Mouse (Mus musculus) testis, adult 10 weeks (tissue): Measurements from ENCODE around the gene Desi1. TPM values are rescaled to one million over a fixed set of nuclear protein-coding genes. Genes with fewer than 3 reads are reported as not detected.

ENCODE experiments used
- polyA plus RNA-seq: library from polyadenylated mRNA; stranded (reverse); fragments of 350-450 nt; fragmentation: Illumina TruSeq; extraction: RNeasy Lipid Tissue Mini Kit (QIAGEN cat#74804); gene quantifications from one replicate; pipeline ENCODE4 v1.2.3, GENCODE M21; 2014; ENCODE audit warnings: low read depth, low replicate concordance

The Desi1 gene
- polyA plus RNA-seq = 250 TPM

GRCm38 (mm10) chr15:82033762-82034161, at the start of gene Desi1:
TSS of gene Desi1 (minus strand) at chr15:82033862.

GRCm38 (mm10) chr15:82069898-82070297, 36.2 kb upstream of the Desi1 start, which contains the start of gene Mei1:
TSS of gene Mei1 (plus strand) at chr15:82069996.

GRCm38 (mm10) chr15:82058719-82059201, 25.1 kb upstream of the Desi1 start, which contains the start of gene 4930407I10Rik:
TSS of gene 4930407I10Rik (plus strand) at chr15:82059151.

GRCm38 (mm10) chr15:82047080-82047883, 13.6 kb upstream of the Desi1 start, which contains the start of gene Snu13:
TSS of gene Snu13 (minus strand) at chr15:82047598.

GRCm38 (mm10) chr15:81987646-81988045, 46.0 kb downstream of the Desi1 start, which contains the start of gene Xrcc6:
TSS of gene Xrcc6 (plus strand) at chr15:81987835.

GRCm38 (mm10) chr15:81980321-81980720, 53.3 kb downstream of the Desi1 start, which contains the start of gene 1700029P11Rik:
TSS of gene 1700029P11Rik (plus strand) at chr15:81980540.

GRCm38 (mm10) chr15:81960171-81961077, 73.2 kb downstream of the Desi1 start, which contains the start of gene Pmm1:
TSS of gene Pmm1 (minus strand) at chr15:81960930.

Other genes with a start within 250 kb of the Desi1 start
- gene Tef, start 231.4 kb downstream of the Desi1 start, polyA plus RNA-seq = 21.1 TPM
- 1.9 TPM for gene Tob2, start 175.1 kb downstream of the Desi1 start, polyA plus RNA-seq
- 15.5 TPM for gene Phf5a, start 162.0 kb downstream of the Desi1 start, polyA plus RNA-seq
- 26.9 TPM for gene Aco2, start 161.6 kb downstream of the Desi1 start, polyA plus RNA-seq
- gene Polr3h, start 107.6 kb downstream of the Desi1 start, polyA plus RNA-seq = 1.4 TPM
- 0.45 TPM for gene Csdc2, start 97.1 kb downstream of the Desi1 start, polyA plus RNA-seq
- gene Pmm1, start 72.9 kb downstream of the Desi1 start, polyA plus RNA-seq = 1.5 TPM
- 196 TPM for gene 1700029P11Rik, start 53.3 kb downstream of the Desi1 start, polyA plus RNA-seq
- 76.6 TPM for gene Xrcc6, start 46.0 kb downstream of the Desi1 start, polyA plus RNA-seq
- 190 TPM for gene Snu13, start 13.7 kb upstream of the Desi1 start, polyA plus RNA-seq
- 70.4 TPM for gene 4930407I10Rik, start 25.3 kb upstream of the Desi1 start, polyA plus RNA-seq
- gene Mei1, start 36.1 kb upstream of the Desi1 start, polyA plus RNA-seq = 0.69 TPM
- gene Ccdc134, start 94.1 kb upstream of the Desi1 start, polyA plus RNA-seq = 6.2 TPM
- 6.5 TPM for gene Srebf2, start 113.3 kb upstream of the Desi1 start, polyA plus RNA-seq
- gene Shisa8, start 179.0 kb upstream of the Desi1 start, polyA plus RNA-seq = not detected
- gene Tnfrsf13c, start 190.5 kb upstream of the Desi1 start, polyA plus RNA-seq = 2.2 TPM
- gene Cenpm, start 210.9 kb upstream of the Desi1 start, polyA plus RNA-seq = 1.5 TPM
- gene 1500009C09Rik, start 218.5 kb upstream of the Desi1 start, polyA plus RNA-seq = 0.71 TPM
- gene Sept3, start 241.0 kb upstream of the Desi1 start, polyA plus RNA-seq = 13.0 TPM